Mouse (Mus musculus) thymus, adult 2 months (tissue): Measurements from ENCODE around the gene Dab1.

Source experiments
- CTCF ChIP-seq: fragments of 200-500 bp; IDR thresholded peaks from 2 replicates; pipeline ENCODE4 v1.5.1; 2012; ENCODE audit warnings: mild to moderate bottlenecking, control low read depth, low read length, moderate library complexity, borderline replicate concordance; ENCODE audit not compliant: control insufficient read depth, poor library complexity, insufficient read depth; ENCODE audit errors: extremely low read depth
- POLR2A ChIP-seq: fragments of 200-500 bp; IDR thresholded peaks from 2 replicates; pipeline ENCODE4 v1.6.1; 2012; ENCODE audit warnings: mild to moderate bottlenecking, low read length, control low read depth, moderate library complexity; ENCODE audit not compliant: control insufficient read depth, poor library complexity, insufficient read depth; ENCODE audit errors: extremely low read depth

- TF ChIP-seq POLR2A, result no peak
- no peak for TF ChIP-seq CTCF
Observed at GRCm38 (mm10) chr4:104415482-104415881, 796.3 kb downstream of the Dab1 start.
